Mouse (Mus musculus) olfactory bulb, adult 2 months (tissue): ENCODE measurements around the gene Ipo11. TPM values are rescaled to one million over a fixed set of nuclear protein-coding genes. Genes with fewer than 3 reads are reported as not detected.
"Not testable (repeated sequence)": the region's sequence is repeated elsewhere in the genome, so short reads cannot be mapped to it uniquely, and the experiment has no call there.

Experiments
- H3K27ac ChIP-seq: fragments of 200-500 bp; 2 replicates; pipeline ENCODE4 v1.5.1; 2012; ENCODE audit warnings: low read depth, low read length; ENCODE audit not compliant: insufficient read depth
- H3K4me1 ChIP-seq: fragments of 200-500 bp; 2 replicates; pipeline ENCODE4 v1.6.1; 2012; ENCODE audit warnings: low read length; ENCODE audit not compliant: control insufficient read depth, insufficient read depth
- H3K4me3 ChIP-seq: fragments of 200-500 bp; 2 replicates; pipeline ENCODE4 v1.5.1; 2012; ENCODE audit warnings: mild to moderate bottlenecking, low read depth, low read length, moderate library complexity; ENCODE audit not compliant: insufficient read depth
- CTCF ChIP-seq: fragments of 200-500 bp; IDR thresholded peaks from 2 replicates; pipeline ENCODE4 v1.5.1; 2012; ENCODE audit warnings: low read depth, mild to moderate bottlenecking, low read length, moderate library complexity; ENCODE audit not compliant: insufficient read depth
- POLR2A ChIP-seq: fragments of 200-500 bp; IDR thresholded peaks from 2 replicates; pipeline ENCODE4 v1.6.1; 2012; ENCODE audit warnings: mild to moderate bottlenecking, low read depth, low read length, moderate library complexity; ENCODE audit not compliant: insufficient read depth
- WGBS: fragments of 180-500 bp; shearing (Covaris S2); methylation state at CpG from one replicate; pipeline ENCODE4 v1.1.7; 2018; 5-methylcytosine and 5-hydroxymethylcytosine counted together
- polyA plus RNA-seq: library from polyadenylated mRNA; stranded (reverse); fragments of >200 nt; gene quantifications from 2 replicates; pipeline ENCODE4 v1.2.4, GENCODE M21; 2012; ENCODE audit warnings: low replicate concordance; ENCODE audit not compliant: missing spikeins, insufficient read depth, insufficient read length

Ipo11 gene
- polyA plus RNA-seq, 1 experiment: not detected

DNA sequence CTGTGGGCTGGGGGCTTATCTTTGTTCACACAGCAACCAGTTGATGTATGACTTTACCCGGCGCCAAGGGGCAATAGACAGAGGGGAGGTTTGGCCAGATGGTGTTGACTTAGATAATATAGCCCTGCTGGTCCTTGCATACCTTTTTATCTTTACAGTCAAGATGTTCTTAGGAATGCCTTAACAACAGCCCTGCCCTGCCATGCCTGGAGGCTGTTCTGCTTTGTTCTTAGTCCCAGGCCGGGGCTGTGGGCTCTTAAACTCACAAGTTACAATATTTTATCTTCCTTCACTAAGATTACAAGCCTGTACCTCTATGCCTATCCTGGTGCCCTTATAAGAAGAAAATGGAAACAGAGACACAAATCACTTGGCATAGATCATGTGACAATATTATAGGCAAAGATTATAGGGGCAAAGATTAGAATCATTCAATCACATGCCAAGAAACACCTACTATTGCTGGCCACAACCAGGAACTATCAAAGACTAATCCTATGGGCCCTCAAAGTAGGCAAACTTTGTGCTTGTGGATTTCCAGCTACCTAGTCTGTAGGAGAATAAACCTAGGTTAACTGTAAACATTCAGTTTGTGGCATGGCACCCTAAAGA, 23.5 kb downstream of the Ipo11 start:
- H3K4me3 ChIP-seq: no peak overlapping the region
- TF ChIP-seq CTCF (no peak), POLR2A (no peak)
- H3K4me1 ChIP-seq: no peaks in the 10 kb centered on the region
- 93% methylated on average over 3 of the region's 3 CpGs for WGBS
- no peak overlapping the region for H3K27ac ChIP-seq

DNA sequence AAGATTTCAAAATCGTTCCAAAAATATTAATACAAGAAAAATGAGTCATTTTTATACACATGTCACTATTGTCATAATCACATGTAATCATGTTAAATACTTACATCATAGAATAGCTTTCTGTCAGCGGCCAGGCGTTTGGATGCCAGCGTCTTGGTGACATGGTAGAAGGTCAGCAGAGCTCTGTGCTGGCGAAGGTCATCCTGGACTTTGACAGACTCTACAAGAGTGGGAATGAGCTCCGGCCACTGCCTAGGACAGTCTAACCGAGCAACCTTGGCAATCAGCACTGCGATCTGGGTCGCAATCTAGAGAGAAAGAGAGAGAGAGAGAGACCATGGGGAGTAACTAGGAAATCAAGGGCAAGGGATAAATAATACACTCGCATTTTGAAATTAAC, 26.7 kb downstream of the Ipo11 start:
- no peak overlapping the region for H3K4me3 ChIP-seq
- H3K27ac ChIP-seq: no peak overlapping the region
- H3K4me1 ChIP-seq: no peaks in the 10 kb centered on the region
- WGBS: 97% methylated on average over 10 of the region's 10 CpGs
- no peak for TF ChIP-seq POLR2A
- TF ChIP-seq CTCF: no peak

DNA sequence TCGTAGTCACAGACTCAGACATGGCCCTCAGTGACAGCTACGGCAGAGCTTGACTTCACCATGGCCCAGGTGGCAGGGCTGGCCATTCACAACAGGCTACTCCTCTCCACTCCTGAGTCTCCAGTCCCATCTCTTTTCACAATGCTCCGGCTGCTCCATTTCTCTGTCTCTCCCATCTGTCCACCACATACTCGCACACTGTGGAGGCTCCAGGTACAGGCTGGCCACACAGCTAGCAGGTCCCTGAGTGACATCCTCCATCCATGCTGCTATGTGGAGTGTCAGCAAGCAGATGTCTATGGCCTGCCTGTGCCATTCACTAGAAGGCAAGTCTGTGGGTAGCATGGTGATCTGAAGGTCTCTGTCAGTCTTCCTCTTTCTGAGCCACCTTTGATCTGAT, 29.5 kb downstream of the Ipo11 start:
- WGBS: 97% methylated on average over 4 of the region's 4 CpGs

DNA sequence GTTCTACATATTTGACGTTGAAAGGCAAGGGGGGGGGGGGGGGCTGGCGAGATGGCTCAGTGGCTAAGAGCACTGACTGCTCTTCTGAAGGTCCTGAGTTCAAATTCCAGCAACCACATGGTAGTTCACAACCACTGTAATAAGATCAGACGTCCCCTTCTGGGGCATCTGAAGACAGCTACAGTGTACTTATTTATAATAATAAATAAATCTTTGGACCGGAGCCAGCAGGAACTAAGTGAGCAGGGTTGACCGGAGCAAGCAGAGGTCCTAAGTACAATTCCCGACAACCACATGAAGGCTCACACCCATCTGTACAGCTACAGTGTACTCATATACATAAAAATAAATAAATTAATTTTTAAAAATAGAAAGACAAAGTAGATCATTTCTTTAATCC, 31.6 kb downstream of the Ipo11 start:
- not testable (repeated sequence) for H3K4me3 ChIP-seq, H3K4me1 ChIP-seq, H3K27ac ChIP-seq
- 89% methylated on average over 6 of the region's 6 CpGs for WGBS

More for the DNA sequence above, 29.5 kb downstream of the Ipo11 start:
- H3K4me3 ChIP-seq: no peak overlapping the region
- H3K4me1 ChIP-seq: no peaks in the 10 kb centered on the region
- no peak for TF ChIP-seq CTCF
- TF ChIP-seq POLR2A: no peak
- no peak overlapping the region for H3K27ac ChIP-seq

DNA sequence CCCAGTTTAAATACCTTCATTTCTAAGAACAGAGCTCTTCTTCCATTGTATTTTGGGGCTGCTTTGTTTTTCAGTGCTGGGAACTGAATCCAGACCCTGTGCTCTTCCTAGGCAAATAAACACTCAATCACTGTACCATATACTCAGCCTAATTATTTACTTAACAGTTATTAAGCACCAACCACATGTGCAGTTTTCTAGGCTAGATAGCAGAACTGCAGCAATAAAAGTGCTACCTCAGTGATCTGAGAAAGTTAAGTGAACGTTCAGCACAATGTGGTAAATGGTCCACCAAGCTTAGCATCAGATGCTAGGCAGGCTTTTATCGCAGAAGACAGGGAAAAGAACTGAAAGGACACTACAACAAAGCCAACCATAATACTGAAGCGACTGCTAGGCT, 32.1 kb downstream of the Ipo11 start:
- 86% methylated on average over 3 of the region's 3 CpGs for WGBS
- H3K4me3 ChIP-seq: no peak overlapping the region
- TF ChIP-seq CTCF (no peak), POLR2A (no peak)
- H3K27ac ChIP-seq: no peak overlapping the region
- H3K4me1 ChIP-seq: no peaks in the 10 kb centered on the region

DNA sequence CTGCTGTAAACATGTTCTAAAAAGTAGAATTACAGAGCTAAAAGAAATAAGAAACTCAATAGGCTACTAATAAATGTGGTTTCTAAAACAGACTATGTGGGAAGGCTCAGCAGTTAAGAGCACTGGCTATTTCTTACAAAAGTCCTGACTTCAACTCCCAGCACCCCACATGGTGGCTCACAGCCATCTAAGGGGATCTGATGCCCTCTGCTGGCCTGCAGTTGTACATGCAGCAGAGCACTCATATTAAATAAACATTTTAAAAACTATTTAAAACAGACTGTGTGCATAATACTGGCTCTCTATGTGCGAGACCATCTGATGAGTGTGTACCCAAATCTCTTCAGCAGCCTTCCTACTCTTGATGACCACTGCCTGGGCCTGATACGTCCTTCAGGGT, 42.5 kb downstream of the Ipo11 start:
- 99% methylated on average over 2 of the region's 2 CpGs for WGBS
- TF ChIP-seq CTCF (no peak), POLR2A (no peak)

DNA sequence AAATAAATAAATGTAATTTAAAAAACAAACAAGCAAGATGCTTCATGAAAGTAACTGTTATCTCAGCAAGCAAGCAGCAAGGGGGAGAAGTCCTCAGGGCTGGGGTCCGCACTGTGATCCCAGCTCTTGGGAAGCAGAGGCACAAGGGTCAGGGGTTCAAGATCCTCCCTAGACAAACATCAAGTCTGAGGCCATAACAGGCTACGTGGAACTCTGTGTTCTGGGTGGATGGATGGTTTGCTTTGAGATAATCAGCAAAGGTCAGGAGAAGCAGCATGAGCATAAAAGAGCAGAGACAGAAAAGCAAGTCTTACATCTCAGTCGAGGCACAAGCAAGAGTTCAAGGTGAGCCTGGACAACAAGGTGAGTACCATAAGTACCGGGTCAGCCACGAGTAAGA, 43.1 kb downstream of the Ipo11 start:
- Histone ChIP-seq H3K27ac (no peak overlapping the region), H3K4me3 (no peak overlapping the region), H3K4me1 (no peaks in the 10 kb centered on the region)
- 90% methylated on average over 5 of the region's 5 CpGs for WGBS
- TF ChIP-seq POLR2A (no peak), CTCF (no peak)

More for the DNA sequence above, 42.5 kb downstream of the Ipo11 start:
- Histone ChIP-seq H3K4me1 (no peaks in the 10 kb centered on the region), H3K4me3 (no peak overlapping the region), H3K27ac (no peak overlapping the region)

DNA sequence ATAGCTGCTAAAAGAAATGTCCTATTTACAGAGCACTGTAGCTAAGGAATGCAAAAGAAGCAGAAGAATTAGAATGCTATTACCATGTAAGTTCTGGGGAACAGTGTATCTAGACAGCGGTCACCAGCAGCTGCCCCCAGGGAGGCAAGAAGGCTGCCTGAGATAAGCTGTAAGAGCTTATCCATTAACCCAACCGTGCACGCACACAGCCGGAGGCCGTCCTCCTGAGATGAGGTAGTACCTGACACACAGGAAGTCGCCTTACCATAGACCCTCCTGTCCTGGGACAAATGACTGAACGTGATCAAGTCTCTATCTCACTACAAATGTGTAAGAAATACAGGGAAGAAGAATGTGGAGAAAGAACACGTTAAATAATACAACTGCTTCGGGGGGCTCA, 43.6 kb downstream of the Ipo11 start:
- 91% methylated on average over 9 of the region's 9 CpGs for WGBS
- H3K4me3 ChIP-seq: no peak overlapping the region
- TF ChIP-seq CTCF (no peak), POLR2A (no peak)
- H3K4me1 ChIP-seq: no peaks in the 10 kb centered on the region
- no peak overlapping the region for H3K27ac ChIP-seq

DNA sequence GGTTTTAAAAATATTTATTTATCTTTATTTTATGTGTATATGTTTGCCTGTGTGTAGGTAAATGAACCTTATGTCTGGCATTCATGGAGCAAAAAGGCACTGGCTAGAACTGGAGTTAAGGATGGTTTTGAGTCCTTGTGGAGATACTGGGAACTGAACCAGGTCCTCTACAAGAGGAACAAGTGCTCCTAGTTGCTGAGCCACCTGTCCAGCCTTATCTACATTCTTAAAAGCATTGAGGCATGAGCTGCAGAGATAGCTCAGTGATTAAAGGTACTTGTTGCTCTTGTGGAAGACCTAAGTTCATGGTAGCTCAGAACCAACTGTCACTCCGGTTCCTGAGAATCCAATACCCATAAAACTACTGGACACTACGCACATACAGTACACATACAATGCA, 49.4 kb downstream of the Ipo11 start:
- TF ChIP-seq POLR2A (no peak), CTCF (no peak)
- WGBS: 97% methylated on average over 2 of the region's 2 CpGs
- H3K4me3 ChIP-seq: no peak overlapping the region

DNA sequence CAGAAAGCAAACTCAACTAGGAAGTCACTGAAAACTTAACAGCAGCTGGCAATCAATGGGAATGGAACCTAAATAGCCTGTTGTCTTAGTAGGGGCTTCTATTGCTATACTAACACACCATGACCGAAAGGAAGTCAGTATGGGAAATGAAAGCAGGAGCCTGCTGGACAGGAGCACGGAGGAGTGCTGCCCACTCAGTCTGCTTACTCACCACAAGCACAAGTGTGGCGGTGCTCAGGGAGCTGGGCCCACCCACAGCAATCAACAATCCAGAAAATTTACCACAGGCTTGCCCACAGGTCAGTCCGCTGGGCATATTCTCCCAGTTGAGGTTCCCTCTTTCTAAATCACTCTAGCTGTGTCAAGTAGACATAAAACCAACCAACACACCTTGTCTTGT, 52.5 kb downstream of the Ipo11 start:
- H3K4me1 ChIP-seq: no peaks in the 10 kb centered on the region
- 83% methylated on average over 4 of the region's 4 CpGs for WGBS
- H3K27ac ChIP-seq: no peak overlapping the region
- no peak for TF ChIP-seq CTCF
- H3K4me3 ChIP-seq: no peak overlapping the region

More for the DNA sequence above, 49.4 kb downstream of the Ipo11 start:
- no peaks in the 10 kb centered on the region for H3K4me1 ChIP-seq
- H3K27ac ChIP-seq: no peak overlapping the region
